Mouse (Mus musculus): ENCODE results near the gene Rasl10b.

DNA sequence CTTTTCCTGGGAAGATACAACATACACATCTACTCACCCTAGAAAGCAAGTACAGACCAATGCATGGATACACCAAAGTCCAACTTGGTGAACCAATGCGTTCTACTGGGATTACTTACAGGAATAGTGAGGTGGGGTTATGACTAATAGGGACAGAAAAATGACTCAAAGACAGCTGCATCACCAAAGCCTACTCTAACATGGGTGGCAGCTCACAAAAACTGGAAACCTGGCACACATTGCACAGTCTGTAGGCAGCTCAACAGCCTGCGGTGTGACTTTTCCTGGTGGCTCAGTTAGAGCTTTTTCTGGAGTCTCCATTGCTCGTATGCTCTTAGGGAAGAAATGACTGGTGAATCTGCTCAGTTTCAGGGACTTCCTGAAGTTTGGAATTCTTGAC is 59.8 kb downstream of the Rasl10b start:
- TF ChIP-seq CTCF (IDR thresholded peaks at IDR 0.05; ENCODE audit: low read depth) (no peak), EP300 (IDR thresholded peaks at IDR 0.05; ENCODE audit: low read depth) (no peak)
